Mouse (Mus musculus) ES-E14 (cell line): ENCODE results near the gene Slc39a7.

Experiments used
- CHD2 ChIP-seq: IDR thresholded peaks from 2 replicates; pipeline ENCODE4 v1.6.1; 2014; ENCODE audit warnings: mild to moderate bottlenecking, low read depth, low read length, inconsistent platforms
- HCFC1 ChIP-seq: IDR thresholded peaks from 2 replicates; pipeline ENCODE4 v1.6.1; 2012; ENCODE audit warnings: low read length, inconsistent platforms, borderline replicate concordance; ENCODE audit not compliant: insufficient read depth
- MAFK ChIP-seq: IDR thresholded peaks from 2 replicates; pipeline ENCODE4 v1.6.1; 2014; ENCODE audit warnings: mild to moderate bottlenecking, low read depth, low read length, inconsistent platforms; ENCODE audit not compliant: insufficient read depth
- ZC3H11A ChIP-seq: IDR thresholded peaks from 2 replicates; pipeline ENCODE4 v1.6.1; 2012; ENCODE audit warnings: low read depth, mild to moderate bottlenecking, inconsistent platforms, low read length, borderline replicate concordance
- ZNF384 ChIP-seq: IDR thresholded peaks from 2 replicates; pipeline ENCODE4 v1.6.1; 2012; ENCODE audit warnings: low read depth, low read length, inconsistent platforms

DNA sequence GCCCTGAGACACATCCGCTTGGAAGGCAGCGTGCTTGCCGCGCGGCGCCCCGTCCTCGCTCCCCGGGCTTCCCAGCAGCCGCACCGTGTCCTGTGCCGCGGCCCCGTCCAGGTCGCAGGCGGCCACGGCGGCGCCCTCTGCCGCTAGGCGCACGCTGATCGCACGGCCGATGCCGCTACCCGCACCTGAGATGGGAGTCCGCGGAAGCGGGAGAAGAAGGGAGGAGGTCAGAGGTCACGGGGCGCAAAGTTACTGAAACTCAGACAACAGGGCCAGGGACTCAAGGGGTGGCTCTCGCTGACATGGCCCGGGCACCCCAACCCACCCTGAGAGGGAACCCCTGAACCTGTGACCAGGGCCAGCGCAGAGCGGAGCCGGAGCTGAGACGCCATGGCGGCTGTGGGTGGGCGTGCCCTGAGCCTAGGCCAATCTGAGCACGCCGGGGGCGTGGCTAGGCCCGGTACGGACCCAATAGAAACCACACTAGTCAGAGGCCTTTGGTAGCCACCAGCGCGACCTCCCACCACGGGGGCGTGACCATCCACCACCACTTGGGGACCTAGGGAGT lies 3.7 kb downstream of the Slc39a7 start, which contains the start of gene H2-Ke6:
- TF ChIP-seq CHD2 (no peak), HCFC1 (0 out of 2 replicates have a peak, but pooled peaks have one; percentile 11), ZNF384 (no peak), MAFK (no peak), ZC3H11A (no peak)
